Mouse (Mus musculus): ENCODE measurements around the gene Chil1.

- TF ChIP-seq TAL1 (IDR thresholded peaks at IDR 0.05; ENCODE audit: low read length) (no peak), GATA1 (IDR thresholded peaks at IDR 0.05; ENCODE audit: low read length) (no peak)
Measured at GRCm38 (mm10) chr1:134161399-134161798, 20.6 kb upstream of the Chil1 start.
